Mouse (Mus musculus) spleen, postnatal 14 days (tissue): ENCODE results near the gene Asb1.

Experiments
- DNase-seq, 2 experiments: peaks; one replicate each; pipeline ENCODE4 v3.0.0; 2021 to 2022; ENCODE audit warnings: low spot score in 2 of 2

Gene Asb1

DNA sequence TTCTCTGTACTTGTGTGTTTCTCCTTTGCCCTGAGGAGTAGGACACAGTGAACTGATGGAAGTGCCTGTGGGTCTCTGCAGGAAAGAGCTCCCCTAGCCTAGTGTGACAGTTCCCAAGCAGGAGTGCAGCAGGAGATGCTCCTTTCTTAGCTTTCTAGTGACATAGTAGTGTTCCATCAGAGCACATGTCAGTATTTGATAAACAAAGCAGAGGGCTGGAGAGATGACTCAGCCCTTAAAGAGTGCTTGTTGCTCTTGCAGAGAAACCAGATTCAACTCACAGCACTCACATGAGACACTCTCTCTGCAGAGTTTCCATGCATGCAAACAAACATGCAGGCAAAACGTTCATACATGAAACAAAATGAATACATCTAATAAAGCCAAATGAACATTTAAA, 4.9 kb downstream of the Asb1 start:
- no peak for DNase-seq

DNA sequence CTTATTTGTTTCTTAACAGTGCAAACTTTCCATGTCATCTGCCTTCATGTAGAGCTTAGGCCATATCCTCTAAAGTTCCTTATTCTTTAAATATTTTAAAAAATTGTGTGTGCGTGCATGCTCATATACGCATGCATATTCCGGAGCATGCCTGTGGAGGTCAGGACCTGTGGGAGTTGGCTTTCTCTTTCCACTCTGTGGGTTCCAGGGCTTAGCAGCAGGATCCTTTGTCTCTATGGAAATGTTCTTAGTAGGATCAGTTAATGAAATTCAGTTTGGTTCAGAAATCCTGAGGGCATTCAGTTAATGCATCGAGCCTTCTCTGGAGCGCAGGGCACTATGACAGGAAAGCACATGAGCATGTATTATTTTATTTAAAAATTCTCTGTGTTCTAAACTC, 7.2 kb downstream of the Asb1 start:
- DNase-seq = no peak

DNA sequence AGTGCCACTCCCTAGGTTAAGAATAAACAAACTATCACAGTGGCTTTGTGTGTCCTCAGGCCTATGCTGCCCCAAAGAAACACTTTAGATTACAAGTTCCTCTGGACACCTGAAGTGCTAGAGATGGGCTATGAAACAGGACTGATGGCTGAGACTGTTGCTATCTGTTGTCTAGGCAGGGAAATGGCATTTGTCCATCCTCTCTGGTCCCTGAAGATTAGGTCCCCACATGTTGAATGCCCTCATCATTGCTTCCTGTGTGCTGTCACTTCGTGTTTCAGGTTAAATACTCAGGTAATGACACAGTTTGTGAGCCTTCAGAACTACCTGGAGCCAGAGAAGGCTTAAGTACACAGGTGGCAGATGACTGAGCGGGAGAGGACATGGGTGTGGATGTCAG, 8.7 kb downstream of the Asb1 start:
- no peak for DNase-seq

DNA sequence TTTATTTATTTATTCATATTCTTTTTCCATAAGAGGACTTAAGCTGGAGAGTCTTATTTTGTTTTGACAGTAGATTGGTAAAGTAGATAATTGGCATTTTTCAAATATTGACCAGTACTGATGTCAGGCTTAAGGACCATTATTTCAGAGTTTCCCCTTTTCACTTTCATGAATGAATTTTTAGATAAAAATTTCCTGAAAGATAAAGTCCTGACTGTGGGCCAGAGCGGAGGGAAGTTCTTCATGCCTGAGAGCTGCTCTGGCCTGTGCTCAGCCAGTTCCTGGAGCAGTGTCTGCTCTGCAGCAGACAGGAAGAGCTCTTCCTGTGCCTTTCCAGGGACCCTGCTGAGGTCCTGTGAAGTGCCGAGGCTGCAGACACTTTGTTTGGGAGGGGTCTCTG, 16.8 kb downstream of the Asb1 start:
- no peak for DNase-seq

DNA sequence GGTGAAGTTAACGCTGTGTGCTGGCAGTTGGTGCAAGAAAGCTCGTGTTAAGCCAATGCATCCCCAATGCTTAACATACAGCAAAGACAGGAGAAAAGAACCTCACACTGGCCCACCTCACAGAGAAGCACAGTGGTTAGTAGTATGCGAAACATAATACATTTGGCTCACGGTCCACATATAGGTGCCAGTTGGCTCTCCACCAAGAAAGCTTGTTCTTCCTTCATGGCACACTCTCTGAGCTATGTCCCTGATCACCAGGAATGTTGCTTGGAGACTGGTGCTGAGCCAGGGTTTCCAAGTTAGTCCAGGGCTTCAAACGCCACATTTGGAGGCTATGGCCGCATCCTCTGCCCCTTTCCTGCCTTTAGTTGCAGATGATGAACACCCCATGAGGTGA, 20.9 kb downstream of the Asb1 start:
- no peak for DNase-seq

DNA sequence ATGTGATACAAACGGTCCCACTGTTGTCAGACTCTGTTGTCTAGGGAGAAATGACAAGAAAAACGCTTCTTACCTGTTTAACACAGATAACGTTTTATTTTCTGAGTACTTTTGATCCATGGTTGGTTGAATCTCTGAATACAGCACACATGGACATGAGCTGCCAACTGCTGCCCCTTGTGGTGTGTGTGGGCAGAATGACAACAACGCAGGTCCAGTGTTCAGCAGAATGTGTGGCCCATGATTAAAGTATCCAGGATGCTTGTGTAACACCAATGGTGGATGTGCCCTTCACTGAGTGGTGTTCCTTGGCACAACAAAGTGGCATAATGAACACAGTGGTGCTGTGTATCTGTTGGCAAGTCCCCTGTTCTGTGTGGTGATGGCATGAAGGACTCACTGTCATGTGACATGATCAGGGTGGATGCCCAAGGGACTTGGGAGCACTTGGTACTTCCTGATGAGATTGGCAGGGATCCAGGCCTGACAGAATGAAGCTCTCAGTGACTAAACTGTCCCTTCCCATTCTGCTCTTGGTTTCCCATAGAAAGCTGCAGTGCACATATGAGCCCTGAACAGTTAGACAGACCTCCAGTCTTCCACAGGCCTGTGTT, 22.7 kb downstream of the Asb1 start:
- no peak for DNase-seq

DNA sequence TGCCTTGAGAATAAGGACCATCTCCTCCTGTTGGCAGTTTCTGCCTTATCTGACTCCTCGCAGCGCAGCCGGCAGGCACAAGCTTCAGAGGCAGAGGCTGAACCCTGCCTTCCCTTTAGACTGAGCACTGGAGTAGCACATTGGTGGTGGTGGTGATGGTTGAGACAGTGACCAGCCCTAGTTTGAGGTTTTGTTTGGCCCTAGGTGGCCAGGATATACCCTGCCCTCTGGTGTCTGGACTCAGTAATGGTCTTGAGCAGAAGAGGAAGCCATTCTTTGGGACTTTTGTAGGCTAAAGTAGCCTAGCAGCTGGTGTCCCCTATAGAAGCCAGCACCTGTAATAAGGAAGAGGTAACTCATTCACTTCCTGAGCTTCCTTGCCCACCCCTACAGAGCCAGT, 23.7 kb downstream of the Asb1 start:
- DNase-seq = no peak

DNA sequence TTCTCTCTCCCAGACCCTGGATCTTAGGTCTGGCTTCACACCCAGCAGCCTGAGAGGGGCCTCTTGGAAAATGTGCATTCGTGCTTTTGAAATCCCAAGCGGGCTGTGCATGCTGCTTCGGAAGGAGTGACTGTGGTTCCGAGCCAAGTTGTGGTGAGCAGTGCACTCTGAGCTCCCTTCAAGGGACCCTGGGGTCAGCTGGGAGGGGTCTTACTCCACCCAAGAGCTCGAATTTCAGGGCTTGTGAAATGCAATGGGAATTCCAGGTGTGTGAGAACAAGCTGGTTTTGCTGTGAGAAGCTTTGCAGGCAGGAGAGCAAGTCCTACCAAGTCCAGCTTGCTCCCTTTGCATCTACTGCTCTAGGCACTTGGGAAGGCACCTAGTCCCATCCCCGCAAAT, 24.3 kb downstream of the Asb1 start:
- no peak for DNase-seq

DNA sequence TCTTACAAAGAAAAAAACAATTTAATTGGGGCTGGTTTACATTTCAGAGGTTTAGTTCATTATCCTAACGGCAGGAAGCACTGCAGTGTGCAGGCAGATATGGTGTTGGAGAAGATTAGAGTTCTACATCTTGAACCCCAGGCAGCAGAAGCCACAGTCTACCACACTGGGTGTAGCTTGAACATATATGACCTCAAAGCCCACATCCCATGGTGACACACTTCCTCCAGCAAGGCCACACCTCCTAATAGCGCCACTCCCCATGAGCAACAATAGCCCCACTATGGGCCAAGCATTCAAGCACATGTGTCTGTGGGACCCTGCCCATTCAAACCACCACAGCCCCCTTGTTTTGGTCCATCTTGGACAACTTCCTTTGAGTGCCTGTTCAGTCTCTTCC, 26.9 kb downstream of the Asb1 start:
- DNase-seq = no peak

DNA sequence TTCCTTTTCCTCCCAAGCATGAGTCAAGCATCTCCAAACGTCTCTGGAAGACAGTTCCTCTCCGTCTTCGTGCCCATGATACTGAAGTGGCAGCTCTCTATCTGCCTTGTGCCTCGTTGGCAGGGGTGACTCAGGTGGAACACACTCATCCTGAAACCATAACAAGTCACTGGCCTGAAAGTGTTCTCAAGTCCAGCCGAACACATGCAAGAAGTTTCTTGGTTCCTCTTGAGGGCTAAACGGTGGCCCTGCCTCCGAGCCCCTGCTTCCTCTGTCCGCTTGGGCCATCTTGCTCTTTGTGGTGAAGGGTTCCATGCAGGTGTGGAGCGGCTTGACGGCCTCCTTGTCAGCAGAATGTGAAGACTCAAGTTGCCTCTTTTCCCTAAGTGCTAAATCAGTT, 32.1 kb downstream of the Asb1 start:
- no peak for DNase-seq

DNA sequence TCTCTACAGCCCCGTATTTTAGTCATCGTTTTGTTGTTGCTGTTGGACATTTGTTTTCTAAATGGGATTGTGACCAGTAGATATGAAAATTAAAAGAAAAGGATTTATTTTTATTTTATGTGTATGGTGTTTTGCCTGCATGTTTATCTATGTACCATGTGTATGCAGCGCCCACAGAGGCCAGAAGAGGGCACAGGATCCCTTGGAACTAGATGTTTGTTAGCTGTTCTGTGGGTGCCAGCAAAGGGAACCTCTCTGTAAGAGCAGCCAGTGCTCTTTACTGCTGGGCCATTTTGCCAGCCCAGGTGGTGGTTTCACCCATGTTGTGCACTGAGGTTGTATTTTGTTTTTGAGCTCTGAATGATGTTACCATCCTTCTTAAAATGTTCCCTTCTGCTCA, 33.9 kb downstream of the Asb1 start:
- no peak for DNase-seq

DNA sequence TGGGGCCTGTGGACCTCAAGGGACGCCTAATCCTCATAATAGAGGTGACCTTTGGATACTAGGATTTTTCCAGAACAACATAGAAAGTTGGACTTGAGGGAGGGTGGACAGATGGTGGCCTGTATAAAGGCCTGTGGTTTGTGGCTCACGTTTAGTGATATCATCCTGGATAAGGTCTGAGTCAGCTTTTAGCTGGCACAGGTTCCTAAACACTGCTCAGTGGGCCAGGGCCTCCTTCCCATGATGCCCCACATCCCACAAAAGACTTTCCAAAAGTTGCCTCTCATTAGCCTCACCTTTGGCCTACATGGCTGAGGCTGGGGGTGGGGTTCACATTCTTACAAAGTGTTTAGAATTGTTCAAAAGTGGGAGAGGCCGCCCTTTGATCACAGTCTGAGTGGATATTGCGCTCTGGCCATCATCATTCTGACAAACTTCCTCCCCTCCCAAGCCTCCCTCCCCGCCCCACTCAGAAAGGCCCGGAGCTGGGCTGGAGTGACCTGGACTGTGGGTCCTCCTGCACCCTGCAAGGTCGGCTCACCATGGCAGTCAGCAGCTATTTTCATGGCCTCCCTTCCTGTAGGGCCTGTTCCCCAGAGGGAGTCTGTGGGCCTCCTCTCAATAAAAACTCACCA, 37.7 kb downstream of the Asb1 start:
- DNase-seq = no peak

DNA sequence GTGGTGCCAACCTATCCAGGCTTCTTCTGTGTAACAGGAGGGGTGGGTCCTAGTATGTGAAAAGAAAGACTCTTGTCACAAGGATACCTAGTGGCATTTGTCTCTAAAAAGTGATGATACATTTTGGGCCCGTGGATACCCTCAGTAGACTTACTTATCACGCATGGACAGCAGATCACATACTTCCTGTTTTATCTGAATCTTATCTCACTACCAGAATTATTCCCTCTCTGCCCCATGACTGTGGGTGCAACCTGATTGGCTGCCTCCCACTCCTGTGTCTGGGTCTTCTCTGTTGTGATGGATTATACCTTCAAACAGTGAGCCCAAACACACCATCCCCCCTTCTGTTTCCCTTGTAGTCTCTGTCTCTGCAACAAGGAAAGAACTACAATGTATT, 40.2 kb downstream of the Asb1 start:
- DNase-seq = no peak

DNA sequence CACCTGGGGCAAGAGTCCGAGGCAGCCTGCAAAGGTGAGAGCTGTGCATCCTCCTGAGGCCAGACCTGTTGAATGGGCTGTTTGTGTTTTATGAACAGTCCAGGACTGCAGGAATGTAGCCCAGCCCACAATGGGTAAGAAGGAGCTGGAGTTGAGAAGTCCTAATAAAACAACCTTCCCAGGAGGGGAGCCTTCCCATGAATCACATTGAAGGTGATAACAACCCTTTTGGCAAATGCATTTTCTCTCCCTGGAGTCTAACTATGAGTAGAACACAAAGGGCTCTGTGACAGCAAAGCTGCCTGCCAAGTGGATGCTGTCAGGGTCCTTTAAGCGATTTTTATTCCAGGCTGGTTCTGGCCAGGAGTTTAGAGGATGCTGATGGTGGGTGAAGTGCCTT, 40.9 kb downstream of the Asb1 start:
- no peak for DNase-seq

DNA sequence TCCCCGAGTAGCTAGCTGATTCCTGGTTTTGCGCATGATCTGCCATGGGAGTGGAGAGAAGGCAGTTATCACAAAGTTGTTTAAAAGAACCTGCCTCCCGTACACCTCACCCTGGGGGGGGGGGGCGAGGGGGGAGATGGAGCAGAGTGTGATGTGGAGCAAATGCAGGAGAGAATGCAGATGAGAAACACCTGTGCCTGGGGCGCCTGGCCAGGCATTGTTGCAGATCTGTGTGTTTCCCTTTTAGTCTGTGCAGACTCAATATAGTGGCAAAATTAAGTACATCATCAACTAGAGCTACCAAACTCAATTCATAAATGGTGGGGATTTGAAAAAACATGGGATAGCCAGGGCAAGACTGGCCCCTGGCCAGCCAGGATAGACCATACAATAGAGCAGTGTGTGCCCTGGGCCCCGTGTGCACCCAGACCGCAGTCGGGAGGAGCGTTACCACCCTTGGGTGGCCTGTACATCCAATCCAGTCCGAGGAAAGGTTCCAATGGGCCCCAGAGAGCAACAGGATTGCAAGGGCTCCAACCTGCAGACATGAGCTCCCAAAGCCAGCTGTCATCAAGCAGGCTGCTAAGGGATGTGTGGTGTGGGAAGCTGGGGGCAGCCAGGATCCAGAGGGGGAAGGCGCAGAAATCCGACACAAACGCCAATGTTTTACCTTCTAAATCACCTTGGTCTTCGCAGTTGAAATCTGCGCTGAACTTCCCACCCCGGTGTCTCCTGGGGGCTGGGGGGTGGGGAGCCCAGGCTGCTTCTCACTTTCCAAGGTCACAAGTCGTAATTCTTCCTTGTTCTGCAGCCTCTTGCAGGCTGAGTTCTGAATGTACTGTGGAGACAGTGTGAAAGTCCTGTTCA, 44.9 kb downstream of the Asb1 start:
- no peak for DNase-seq

DNA sequence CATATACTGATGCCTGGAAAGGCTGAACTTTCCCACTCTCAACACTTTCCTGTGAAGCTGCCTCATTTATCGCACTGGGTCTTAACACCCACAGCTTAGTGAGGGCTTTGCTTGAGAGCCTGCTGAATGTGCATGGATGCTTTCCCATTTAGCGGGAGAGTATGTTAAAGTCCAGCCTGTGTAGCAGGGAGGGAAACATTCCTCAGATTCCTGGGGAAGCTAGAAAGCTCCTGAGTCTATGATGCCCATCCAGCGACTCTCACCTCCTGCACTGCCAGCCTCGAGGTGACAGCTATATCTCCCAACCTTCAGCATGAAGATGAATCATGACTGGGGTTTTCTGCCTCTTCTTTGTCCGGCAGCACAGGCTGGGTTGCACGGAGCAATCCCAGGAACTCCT, 49.4 kb downstream of the Asb1 start:
- no peak for DNase-seq

DNA sequence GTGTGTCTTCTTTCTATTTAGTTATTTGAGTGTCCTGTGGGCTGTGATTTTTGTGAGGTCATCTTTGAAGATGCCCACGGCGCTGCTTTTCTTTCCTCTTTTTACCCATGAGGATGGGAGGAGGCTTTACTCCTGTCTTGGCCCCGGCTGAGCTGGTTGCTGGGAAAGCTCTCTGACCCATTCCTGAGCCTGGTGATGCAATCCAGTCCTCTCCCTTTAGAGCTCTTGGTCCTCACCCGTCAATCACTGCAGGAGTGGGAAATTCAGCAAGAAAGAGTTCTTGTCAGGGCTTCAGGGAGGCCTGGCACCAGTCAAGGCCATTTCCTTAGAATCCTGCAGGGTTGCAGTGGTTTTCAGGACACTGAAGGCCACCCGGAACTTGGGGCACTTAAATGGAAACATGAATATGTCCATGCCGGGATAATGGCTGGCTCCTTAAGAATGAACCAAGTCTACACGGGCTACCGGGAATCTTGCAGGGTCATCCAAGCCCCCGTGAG, 55.2 kb downstream of the Asb1 start:
- no peak for DNase-seq

DNA sequence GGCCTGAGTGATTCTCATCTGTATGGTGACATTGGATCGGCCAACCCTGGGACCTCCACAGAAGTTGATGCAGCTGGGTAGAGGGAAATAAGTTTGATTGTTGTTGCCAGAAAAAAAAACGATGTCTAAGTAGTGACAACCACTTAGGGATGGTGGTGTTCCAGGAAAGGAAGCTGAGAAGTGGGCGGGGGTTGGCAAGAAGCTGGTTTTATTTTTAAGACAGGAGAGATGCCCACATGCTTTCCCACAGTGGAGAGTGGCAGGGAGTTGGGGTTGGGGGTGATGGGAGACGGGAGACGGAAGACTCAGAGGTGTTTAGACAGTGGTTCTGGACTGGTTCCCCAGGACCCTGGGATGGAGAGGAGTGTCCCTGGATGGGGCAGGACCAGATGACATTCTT, 57.3 kb downstream of the Asb1 start:
- no peak for DNase-seq

DNA sequence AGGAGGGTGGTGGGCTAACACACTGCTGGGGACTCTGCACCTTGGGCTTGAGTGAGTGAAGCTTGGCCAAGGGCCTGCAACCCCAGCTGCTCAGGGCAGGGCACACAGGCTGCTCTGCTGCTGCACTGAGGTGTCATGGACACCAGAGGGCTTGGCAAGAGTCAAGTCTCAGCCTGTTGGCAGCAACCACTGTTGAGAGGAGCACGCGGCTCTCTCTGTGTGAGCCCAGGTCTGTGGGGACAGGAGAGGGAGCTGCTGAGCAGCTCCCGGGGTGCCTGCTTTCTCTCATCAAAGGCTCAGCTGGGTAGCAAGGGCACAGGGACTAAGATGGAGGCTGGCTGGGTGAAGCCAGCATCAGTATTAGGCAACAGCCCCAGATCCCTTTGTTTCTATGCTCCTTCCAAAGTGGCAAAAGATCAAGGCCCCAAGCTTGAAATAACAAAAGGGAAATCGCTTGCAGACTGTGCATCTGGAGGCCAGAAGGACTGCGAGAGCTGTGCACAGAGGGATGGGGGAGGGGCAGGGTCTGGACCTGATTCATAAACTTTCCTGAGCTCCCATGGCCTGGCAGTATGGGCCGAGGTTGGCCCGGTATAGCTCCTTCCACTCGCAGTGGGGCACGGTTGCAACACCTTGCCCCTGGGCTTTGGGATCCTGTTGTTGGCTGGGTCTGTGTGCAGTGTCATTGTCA, 60.5 kb downstream of the Asb1 start:
- DNase-seq = no peak

DNA sequence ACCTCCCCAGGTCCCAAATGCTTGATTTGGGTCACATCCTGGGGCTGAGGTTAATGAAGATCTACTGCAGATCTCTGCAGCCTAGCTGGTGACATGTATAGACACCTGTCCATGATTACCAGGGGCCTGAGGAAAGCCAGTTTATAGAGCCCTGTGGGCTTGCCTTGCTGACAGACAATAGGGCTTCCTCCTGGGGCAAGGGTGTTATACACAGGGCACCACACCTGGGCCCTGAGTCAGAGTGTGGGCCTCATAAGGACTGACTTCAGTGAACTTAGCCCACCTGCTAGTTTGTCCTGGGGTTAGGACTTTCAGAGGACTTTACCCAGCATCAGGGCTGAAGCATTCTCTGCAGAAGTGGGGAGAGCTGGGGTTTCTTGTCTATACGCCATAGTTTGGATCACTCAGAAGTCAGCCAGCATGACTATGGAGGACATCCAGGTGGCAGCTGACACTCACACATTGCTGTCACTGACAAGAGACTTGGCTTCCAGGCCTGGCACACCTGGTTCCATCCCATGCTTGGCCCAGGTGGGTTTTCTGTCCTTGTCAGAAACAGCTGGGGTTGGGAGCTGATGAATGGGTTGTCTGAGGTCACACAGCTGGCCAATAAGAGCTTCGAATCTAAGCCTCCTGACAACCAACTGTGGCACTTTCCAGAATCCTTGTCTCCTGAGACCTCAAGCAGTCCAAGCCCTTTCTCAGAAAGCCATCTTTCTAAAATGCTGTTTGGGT, 61.2 kb downstream of the Asb1 start:
- DNase-seq = no peak

DNA sequence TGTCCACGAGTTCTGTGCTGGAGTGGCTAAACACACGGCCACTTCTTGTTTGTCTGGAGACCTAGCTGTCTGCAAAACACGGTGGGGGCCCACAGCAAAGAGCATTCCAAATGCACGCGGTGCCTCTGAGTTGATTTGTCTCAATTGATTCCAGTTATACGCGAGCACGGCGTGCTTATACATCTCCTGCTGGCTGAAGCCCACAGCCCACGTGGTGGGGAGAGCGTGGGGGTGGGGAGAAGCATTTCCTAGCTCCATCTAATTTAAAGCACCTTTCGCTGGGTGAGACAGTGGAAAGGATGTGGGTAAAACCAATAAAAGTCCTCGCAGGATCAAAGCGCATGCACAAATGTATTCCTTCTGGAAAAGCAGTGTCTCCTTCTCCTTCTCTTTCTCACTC, 65.3 kb downstream of the Asb1 start:
- DNase-seq = no peak

DNA sequence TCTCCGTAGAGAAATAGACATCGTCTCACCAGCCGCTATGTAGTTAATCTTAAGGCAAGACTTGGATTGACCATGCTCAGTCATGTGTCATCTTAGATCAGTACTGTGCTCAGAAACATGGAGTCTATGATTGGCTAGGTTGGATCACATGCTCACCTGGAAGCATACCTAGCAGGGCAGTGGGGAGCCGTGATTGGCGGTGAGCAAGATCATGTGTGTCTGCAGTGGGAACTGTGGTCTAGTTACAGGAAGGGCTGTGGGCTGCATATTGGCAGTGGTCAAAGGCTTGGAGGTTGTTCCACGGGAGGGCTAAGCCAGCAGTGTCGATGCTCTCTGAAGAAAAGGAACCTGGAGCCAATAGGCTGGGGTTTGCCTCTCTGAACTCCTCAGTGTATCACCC, 66.4 kb downstream of the Asb1 start:
- no peak for DNase-seq
